Mouse (Mus musculus): Measurements from ENCODE around the gene Tinagl1.

Gene Tinagl1

DNA sequence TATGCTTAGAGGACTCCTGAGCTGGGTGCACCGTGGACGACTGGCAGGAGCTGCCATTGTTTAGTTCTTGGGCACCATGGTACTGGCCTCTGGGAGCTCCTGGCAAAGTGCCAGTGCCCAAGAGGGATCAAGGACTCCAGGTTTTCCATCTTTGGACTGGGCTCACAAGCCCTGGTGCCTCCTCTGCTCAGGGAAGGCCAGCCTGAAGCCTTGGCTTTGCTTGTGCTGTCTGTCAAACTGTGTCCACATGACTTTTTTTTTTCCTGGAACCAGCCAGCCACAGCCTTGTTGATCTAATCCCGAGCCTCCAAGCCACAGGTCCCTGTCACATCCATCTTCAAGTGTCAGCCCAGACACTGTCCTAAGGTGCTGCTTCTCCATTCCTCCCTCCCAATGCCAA lies 33.1 kb downstream of the Tinagl1 start:
- DNase-seq (ENCODE audit: low read depth, low spot score): no peak

DNA sequence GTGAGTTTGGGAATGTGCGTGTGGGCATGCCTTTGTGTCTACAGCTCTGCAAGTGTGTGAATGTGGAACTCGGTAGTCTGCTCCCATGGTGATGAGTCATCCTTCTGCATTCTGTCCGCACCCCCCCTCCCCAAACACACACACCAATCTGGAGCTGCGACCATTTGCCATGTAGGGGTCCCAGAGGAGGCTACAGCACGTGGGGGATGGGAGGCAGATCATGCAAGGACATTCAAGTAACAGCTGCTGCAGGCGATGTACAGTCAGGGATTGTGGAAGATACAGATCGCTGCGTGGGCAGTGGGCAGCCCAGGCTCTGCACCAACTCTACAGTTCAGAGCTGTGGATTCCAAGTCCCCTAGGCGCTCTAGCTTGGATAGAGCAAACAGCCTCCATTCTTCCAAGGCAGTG lies 33.9 kb downstream of the Tinagl1 start:
- no peak for DNase-seq (ENCODE audit: low read depth, low spot score)

DNA sequence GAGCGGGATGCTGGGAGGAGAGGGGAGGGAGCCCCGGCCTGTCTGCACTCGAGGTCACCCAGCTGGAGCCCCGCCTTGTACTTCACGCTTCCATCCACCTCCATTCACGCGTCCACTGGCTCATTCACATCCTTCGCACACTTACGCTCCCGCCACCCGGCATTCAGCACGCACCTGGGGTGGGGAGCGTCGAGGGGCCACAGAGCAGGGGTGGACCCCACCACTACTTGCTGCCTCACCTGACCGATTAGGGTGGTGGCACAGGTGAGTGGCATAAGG lies 35.8 kb downstream of the Tinagl1 start, which contains the start of gene Hcrtr1:
TSS of gene Hcrtr1 (minus strand) at position 146 of the 279 bp plus-strand sequence.
- DNase-seq (ENCODE audit: low read depth, low spot score): no peak

DNA sequence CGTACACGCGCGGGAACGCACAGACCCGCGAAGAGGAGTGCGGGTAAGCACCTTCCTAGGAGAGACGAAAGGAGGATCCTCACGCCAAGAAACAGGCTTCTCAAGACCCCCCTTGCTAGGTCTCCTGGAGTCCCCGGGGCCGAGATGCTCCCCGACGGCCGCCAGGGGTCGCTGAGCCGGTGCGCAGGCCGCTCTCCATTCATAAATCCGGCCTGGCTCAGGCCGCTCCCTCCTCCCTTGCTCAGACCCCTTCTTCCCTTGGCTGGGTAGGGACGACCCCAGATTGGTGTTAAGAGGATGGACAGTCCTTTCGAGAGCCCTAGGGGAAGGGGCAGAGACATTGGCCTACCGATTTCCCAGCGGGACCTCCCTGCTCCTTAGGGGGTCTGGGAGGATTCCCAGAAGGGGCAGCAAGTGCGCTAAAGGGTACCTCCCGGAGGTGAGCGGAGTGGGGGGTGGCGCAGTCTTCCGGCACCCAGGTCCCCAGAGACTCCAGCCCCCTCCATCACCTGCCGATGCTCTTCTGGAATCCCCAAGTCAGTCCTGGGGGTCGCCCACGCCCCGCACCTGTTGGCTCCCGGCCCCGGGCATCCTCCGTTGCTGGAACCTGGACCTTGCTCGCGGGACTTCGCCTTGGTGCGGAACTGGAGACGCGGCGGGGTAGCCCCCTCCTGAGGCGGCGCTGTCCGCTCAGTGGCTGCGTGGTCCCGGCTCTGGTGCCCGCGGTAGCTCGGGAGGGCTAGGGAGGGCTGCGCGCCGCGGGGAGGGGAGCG lies 36.3 kb downstream of the Tinagl1 start:
- peak; percentile 31 for DNase-seq (ENCODE audit: low read depth, low spot score)

DNA sequence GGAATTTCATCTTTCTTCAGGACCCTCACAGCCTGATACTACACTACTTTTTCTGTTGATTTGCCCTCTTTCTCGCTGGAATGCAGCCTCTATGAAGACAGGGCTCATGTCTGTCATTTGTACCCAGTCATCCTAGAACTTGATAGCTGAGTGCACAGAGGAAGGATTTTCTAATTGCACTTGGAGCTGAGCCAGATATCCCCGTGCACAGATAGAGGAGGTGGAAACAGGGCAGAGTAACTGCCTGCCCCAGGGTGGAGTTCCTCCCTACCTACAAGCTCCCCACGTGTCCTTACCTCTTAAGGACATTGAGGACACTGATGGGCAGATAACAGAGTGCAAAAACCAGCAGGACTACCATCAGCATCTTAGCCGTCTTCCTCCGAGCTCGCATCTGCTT lies 41.5 kb downstream of the Tinagl1 start:
- no peak for DNase-seq (ENCODE audit: low read depth, low spot score)

DNA sequence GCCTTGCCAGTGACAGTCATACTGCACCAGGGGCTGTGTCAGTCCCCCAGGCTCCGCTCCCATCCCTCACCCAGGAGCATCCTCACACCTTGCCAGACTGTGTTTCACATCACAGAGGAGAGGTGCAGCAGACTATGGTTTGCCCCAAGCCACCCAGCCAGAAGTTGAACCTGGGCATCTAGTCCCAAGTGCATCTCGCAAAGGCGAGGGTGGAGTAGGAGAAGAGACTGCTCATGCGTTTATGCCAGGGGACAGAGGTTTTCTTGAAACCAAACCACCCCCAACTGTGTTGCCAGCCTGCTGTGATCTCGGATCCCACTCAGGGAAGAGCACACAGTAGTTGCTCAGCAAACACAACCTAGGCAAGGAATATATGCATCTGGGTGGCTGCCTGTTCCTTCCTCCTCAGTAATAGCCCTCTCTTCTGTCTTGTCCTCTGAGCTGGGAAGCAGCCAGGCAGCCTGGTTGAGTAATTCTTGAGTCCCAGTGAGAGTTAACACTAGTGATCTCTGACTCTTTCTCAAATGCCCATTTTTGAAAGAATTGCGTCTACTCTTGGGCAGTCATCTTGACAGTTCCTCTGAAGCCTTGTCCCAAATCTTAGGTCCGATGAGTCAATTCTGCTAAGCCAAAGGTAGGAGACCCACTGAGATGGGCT lies 43.3 kb downstream of the Tinagl1 start:
- DNase-seq (ENCODE audit: low read depth, low spot score): no peak

DNA sequence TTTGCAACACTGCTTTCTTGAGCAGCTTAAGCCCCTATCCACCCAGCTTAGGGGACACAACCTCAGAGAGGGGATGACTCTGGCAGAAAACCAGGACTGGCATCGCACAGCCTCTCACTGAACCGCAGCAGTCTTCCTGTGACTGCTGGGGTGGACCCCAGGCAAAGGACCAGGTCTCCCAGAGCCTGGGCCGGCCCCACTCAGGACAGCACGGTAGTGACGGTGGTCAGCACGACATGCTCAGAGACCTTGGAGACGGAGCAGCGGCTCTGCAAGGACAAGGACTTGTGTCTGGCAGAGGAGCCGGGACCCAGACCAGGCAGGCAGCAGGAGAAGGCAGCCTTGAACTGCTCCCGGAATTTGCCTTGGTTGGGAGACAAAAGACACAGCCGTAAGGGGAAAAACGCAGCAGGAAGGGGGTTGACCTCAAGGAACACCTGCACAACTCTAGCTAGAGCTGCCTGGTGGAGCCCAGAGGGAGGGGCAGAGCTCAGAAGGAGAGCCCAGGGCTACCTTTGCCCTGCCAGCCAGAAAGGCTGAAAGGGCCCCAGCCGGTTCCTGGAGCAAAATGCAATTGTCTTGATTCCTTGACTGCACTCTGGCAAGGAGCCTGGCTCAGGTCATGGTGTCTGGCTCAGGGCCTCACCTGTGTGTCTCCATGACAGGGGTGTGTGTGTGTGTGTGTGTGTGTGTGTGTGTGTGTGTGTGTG lies 44.1 kb downstream of the Tinagl1 start:
- DNase-seq (ENCODE audit: low read depth, low spot score): no peak

DNA sequence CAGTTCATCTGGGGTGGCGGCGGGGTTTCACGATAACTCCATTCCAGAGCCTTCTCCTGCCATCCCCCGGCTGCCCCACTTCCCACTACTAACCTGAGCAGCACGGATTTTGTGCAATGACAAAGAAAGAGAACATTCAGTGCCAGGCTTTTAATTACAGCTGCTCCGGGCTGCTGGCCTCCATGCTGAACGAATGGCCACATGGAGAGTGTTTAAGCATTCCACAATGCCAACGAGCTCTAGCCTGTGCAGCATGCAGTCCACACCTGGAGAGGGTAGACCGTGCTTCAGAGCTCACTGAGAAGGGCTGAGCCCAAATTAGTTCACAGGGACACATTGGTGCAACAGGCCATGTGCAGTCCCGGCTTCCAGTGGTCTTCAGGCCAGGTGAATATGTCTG lies 44.8 kb downstream of the Tinagl1 start:
- DNase-seq (ENCODE audit: low read depth, low spot score): no peak

DNA sequence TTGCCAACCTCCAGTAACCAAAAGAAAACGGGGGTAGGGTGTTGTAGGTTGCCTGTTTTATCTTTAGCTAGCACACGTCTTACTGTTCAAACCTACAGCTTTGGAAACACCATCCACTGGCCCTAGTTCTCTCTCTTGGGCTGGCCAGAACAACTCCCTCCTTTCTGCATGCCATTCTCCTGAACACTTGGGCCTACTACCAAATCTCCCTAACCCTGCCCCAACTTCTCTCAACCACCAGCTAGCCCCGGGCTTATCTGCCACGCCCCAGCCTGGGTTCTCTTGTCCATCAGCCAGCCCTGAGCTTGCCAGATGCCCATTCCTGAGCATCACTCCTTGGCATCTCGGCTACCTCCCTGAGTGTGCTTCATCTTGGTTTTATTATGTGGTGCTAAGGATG lies 46.0 kb downstream of the Tinagl1 start:
- no peak for DNase-seq (ENCODE audit: low read depth, low spot score)

DNA sequence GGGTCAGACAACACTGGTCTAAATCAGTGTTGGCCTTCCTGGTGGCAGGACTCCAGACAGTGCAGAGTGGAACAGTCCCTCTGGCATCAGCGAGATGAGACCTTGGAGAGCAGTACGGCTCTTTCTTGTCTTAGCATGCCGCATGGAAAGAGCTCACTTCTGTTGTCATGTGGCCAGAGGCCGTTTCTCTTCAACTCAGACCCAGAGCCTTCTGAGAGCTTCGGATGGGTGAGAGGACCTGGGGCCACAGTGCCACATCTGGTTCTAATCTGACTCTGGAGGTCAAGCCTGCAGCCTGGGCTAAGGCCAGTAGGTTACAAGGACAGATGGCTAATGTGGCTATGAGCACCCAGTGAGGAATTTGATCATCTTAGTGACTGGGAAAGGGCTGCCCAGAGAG lies 49.0 kb downstream of the Tinagl1 start:
- no peak for DNase-seq (ENCODE audit: low read depth, low spot score)

DNA sequence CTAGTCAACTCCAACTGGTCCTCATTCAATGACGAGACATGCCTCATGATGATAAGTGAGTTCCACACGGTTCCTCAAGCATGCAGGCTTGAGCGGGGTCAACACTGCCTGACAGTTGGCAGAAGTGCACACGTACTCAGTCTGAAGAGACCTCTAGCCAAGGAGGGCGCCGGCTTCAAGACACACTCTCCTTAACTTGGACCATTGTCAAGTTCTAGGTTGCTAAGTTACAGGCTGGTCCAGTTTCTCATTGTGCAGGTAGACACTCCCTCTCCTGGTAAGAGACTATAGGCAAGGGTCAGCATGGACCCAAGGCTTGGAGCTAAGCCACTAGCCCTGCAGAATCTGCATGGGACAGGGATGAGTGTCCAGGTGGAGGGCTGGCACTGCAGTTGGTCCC lies 49.8 kb downstream of the Tinagl1 start:
- DNase-seq (ENCODE audit: low read depth, low spot score): no peak

DNA sequence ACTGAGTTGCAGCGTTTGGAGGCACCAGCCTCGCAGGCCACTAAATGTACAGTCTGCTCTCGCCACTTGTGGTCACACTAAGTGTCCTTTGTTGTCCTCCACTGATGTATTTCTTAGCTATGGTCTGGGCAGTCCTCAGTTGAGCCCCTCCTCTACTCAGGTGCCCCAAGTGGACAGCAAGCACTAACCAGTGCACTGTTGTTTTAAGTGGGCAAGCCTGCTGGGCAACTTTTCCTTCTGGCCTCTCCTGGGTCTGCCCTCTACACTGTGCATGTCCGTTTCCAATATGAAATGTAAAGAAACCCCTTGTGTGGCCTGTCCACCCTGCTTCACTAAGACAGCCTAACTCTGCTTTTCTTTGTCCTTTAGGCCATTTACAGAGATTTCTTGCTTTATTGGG lies 50.8 kb downstream of the Tinagl1 start:
- no peak for DNase-seq (ENCODE audit: low read depth, low spot score)

DNA sequence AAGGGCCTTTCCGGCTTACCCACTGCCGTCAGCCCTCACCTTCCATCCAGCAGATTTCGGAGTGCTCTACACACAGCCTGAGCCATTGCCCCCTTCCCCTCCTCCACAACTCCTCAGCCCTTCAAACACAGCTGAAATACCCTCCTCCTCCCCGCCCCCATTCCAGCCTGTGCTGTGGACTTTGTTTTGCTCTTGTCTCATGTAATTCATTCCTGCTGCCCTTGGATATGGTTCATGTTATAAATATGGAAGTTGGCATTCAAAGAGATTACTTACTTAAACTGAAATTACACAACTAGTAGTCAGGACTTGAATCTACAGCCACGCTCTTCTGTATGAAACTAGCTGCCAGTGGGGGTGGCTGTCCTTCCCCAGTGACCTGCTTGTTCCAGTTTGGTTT lies 51.9 kb downstream of the Tinagl1 start:
- no peak for DNase-seq (ENCODE audit: low read depth, low spot score)

DNA sequence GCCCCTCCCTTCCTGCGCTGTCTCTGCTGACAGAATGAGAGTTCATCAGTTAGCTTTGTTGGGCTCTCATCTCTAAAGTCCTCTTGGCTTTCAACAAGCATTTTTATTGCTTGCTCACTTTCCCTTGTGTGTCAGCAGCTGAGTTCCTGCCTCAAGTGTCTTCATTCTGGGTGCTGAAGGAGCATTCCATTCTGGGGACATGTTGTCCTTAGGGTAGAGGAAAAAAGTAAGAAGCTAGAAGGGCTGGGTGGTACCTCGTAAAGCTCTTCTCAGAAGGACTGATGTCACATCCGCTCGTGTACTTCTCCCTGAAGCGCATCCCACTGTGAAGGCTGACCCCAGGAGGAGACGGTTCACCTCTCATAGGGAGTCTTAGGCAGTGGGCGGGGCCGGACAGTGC lies 53.4 kb downstream of the Tinagl1 start:
- DNase-seq (ENCODE audit: low read depth, low spot score): no peak

DNA sequence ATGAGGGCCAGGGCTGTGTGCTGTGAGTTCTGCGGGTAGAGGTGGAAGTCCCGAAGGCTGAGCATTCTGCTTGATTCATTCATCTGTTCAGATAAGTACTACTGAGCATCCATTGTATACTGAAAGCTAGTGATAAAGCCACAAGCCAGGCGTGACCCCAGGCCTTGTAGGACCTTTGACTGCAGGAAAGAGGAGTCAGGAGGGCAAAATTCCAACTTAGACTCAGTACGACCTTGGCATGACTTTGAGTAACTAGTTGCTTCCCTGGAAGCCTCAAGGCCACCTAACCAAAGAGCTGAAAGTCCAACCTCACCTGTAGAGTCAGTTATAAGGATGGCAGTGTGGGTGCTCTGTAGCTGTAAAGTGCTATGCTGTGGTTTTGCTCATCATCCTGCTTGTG lies 54.2 kb downstream of the Tinagl1 start:
- DNase-seq (ENCODE audit: low read depth, low spot score): no peak
